Mouse (Mus musculus): ENCODE results near the gene Efhb. TPM values are rescaled to one million over a fixed set of nuclear protein-coding genes. Genes with fewer than 3 reads are reported as not detected.
A peak's percentile ranks its signal among the peaks of the same experiment; 100 is the strongest.

The Efhb gene
- under 1 TPM; 0.11 TPM for total RNA-seq (2021)

DNA sequence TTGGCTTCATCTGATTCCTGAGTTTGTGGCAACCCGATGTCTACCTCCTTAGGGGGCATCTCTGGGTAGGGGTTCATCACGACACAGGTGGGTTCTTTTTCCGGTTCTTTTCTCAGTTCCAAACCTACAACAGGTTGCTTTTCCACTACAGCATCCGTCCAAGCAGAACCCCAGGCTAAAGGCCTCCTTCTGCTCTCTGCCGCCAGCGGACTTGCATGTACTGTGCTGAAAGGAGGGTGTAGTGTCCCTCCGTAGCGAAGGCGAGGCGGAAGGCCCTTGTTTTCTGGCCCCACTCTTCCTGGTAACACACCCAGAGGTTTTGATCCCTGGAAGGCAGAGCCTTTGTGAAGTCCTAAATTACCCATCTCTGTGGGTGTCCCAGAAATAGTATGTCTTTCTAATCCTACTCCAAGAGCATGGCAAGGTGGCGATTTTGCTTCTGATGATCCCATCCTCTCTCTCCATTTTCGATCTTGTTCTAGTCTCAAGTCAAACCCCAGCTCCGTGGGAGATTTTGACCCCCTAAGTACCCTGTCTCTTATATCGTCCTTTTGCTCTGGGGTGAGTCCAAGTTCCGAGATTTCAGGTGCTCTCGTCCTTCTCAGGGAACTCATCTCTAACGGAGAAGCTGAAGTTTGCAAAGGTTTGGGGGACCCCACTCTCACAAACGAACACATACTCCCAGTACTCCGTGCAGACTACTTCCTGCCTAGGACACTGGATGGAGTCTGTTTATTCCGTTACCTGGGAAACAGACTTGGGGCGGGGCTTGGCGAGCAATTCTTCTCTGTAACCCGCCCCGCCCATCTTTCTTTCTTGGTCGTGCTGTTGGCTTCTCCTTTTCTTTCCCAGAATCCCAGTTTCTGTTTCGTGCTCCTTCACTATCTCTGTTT is at the start of gene Efhb:
Gene Efhb, minus strand, starts transcription at position 719 of the 893 bp plus-strand sequence.
- peak; percentile 85 to 91 for DNase-seq
- intact Hi-C loops (cut with DNase I): loop anchor here (2.0 kb wide), 1 partner anchor 16 kb away; the partner anchor contains the start of gene Rab5a

DNA sequence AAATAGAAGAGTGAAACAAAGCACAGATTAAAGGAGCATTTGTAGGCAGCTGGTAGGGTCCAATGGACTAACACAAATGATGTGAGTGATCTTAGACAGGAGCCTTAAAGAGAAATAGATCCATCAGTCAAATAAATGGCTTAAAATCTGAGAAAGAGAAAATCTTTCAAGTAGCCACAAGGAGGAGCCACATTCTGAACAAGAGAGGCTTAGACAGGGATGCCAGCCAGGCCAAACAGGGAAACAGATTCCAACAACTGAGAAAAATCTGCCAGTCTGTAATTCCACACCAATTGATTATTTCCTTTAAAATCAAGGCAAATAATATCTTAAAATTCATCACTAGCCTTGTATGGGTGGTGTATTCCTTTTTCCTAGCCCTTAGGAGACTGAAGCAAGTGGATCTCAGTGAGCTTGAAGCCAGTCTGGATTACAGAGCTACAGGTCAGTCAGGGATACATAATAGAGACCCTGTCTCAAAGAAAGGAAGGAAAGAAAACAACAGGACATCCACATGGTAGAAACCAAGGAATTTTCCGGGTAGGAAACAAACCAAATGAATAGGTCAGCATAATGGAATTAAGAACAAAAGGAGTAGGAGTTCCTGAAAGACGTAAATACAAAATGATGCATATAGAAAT is 49.3 kb upstream of the Efhb start:
- peak; percentile 16 for DNase-seq
- intact Hi-C loops (cut with DNase I): loop anchor here (1.0 to 10.0 kb wide), 4 partner anchors 54 to 321 kb away; partner anchors contain the start of gene Kat2b

DNA sequence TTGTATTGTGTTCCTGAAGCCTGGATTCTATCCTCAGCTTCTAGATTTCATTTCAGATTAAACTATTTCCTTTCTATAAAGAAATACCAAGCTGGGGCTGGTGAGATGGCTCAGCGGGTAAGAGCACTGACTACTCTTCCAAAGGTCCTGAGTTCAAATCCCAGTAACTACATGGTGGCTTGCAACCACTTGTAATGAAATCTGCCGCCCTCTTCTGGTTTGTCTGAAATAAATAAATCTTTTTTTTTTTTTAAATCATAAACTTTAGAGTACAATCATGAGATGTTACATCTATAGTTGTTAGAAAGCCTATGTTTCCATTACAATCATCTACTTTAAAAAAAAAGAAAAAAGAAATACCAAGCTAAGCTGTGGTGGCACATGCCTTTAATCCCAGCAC is 39.8 kb upstream of the Efhb start:
- DNase-seq: no peak
- intact Hi-C loops (cut with DNase I): no loop called here

DNA sequence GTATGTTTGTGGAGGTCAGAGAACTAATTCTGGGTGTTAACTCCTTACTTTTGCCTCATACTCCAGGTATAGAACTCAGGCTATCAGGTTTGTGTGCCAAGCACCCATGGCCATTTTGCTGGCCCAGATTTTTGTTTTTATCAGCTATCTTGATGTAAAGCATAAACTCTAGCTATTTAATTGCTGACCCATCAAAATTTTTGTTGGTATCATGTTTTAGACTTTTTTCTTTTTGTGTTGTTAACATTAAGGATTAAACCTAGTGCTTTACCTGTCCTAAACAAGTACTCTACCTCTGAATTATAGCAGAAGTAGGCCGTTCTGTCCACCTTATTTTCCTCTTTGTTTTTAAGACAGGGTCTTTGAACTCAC is 25.9 kb upstream of the Efhb start:
- intact Hi-C loops (cut with DNase I): no loop called here
- no peak for DNase-seq

DNA sequence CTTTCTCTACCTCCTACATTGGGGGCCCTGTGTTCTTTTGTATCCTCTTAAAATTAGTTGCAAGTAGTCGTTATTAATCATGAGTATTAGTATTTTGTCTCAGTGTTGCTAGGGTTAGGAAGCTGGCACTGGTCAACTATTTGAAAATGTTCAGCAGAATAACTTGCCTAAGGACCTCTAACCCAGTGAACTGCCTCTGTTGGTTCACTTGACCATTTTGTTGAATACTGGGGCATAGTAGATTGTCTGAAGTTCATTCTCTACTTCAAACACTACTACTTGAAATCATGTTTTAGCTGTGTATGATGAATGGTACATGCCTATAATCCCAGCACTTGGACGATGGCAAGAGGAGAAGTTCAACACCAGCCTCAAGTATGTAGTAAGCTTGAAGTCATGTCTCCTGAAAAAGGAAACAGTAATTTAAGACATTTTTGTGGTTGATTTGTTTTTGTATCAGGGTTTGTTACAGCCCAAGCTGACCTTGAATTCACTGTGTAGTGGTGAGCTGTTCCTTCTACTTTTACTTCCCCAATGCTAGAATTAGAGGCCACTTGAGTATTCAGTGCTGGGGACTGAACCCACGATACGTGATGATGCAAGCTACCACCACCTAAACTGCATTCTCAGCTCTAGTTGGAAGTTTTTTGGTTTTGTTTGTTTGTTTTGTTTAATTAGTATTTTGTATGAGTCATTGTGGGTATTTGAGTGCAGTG is 25.3 kb upstream of the Efhb start:
- no peak for DNase-seq
- intact Hi-C loops (cut with DNase I): no loop called here

DNA sequence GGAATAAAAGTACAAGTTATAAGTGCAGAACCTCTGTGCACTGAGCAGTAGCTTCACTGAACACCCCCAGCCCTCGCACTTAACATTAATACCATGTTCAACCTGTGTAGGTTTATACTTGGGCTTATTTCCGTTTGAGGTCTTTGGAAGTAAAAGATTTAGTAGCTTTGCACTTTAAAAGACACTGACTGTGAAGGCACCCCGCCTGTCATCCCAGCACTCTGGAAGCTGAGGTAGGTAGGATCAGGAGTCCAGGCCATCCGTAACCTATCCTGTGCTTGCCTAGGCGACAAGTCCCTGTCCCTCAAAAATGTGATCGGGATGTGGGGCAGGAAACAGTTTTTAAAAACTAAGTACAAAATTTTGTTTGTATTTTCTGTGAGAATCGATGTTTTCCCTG is 17.3 kb upstream of the Efhb start:
- intact Hi-C loops (cut with DNase I): loop anchor here (5.0 kb wide), 1 partner anchor 207 kb away; the partner anchor contains the start of gene Sgo1
- DNase-seq: no peak

DNA sequence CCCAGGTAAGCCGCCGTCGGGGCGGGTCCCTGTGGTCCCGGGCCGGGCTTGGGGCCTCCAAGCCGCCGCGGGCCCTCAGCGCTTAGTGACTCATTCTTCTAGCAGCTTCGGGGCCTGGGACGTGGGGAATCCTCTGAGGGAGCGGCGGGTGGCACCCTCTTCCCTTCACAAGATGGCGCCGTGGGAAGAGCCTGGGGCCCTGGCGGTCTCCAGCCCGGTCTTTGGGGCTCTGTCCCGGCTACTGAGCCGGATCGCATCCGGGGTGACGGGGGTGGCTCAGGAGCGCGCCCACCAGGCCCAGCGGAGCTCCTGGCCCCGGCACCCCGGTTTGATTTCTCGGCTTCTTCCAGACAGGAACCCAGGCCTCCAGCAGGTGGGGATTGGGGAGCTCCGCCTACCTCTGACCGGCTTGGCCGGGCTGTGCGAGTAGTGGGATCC is 16.5 kb upstream of the Efhb start:
- DNase-seq: peak; percentile 46 to 74
- intact Hi-C loops (cut with DNase I): loop anchor here (2.0 to 5.0 kb wide), 3 partner anchors 17 to 208 kb away; partner anchors contain the start of genes Efhb, Kat2b and Sgo1

DNA sequence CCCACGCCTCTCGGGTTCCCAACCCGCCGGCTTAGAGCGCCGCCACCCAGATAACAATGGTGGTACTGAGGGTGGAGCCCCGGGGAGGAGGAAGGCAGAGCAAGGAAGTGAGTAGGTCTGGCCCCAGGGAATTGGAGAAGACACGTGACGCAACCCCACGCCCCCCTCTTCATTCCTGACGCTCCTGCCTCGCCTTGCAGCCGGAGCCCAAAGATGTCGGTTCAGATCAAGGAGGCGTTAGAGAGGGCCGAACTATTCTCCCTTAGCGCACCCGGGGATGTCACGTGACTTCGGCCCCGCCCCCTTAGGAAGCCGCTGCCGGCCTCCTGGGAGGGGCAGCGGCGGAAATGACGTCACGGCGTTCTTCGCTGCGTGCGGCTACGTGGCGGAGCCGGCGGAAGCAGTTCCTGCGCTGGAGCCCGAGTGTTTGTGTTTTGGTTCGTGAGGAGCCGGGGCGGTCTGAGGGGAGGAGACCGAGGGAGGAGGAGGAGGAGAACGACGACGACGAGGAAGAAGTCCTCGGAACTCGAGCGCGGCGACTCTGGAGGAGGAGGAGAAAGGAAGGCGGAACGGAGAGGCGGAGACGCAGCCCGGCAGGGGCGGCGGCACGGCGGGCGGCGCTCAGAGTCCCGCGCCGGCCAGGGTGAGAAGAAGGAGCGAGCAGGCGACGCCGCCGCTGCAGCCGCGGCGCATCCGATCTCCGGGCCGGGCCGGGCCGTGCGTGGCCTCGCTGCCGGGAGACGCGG is 15.9 kb upstream of the Efhb start, which contains the start of gene Rab5a:
Gene Rab5a, plus strand, starts transcription at position 377 of the 746 bp plus-strand sequence.
- peak; percentile 99 for DNase-seq
- intact Hi-C loops (cut with DNase I): loop anchor here (2.0 kb wide), 2 partner anchors 16 to 88 kb away; partner anchors contain the start of genes Efhb and Kat2b

DNA sequence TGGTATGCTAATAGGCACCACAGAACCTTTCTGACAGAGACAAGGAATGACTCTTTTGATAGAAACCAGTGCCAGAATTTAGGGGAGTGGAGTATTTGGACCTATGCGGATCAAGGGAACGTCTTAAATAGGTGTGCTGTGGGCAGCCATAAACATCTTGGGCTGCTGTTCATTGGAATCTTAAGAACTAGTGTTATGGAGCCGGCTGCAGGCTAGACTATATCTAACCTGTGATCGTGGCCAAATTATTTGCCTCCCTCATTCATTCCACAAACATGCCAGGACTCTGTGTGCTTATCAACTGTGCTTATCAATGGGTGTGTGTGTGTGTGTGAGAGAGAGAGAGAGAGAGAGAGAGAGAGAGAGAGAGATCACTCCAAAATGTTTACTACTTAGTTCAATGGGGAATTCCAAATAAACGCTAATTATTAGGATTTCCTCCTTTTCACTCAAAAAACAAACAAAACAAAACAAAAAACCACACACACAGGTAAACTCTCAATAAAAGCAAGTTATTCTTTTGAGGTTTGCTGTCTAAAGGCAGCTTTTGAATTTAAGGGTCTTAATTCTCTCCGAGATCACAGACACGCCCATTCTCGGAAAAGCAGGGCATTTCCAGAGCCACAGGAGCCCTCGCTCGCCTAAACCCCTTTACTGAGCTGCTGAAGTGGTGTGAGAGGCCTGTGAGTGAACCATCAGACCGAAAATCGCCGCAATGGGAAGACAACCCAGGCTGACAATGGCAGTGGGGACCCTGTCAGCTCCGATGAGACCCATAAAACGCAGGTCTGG is 15.1 kb upstream of the Efhb start:
- no peak for DNase-seq
- intact Hi-C loops (cut with DNase I): loop anchor here (2.0 kb wide), 2 partner anchors 15 to 89 kb away; partner anchors contain the start of genes Efhb and Kat2b

DNA sequence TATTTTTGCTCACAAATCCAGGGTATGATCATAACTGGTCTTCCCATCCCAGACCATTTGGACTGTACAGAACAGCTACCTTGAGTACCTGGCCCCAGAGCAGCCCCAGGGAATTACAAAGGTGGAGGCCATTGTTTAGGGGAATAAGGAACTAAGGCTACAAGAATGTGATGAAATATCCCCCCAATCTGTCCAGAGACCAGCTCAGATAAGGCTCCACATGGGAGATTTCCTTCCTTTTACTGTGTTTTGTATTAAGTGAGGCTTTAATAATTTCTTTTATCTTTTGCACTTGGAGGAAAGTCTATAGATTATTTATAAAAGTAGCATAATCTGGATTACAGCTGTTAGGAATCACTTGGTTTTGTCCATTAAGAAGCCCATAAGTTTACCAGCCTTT is 5.6 kb upstream of the Efhb start:
- no peak for DNase-seq
- intact Hi-C loops (cut with DNase I): no loop called here

DNA sequence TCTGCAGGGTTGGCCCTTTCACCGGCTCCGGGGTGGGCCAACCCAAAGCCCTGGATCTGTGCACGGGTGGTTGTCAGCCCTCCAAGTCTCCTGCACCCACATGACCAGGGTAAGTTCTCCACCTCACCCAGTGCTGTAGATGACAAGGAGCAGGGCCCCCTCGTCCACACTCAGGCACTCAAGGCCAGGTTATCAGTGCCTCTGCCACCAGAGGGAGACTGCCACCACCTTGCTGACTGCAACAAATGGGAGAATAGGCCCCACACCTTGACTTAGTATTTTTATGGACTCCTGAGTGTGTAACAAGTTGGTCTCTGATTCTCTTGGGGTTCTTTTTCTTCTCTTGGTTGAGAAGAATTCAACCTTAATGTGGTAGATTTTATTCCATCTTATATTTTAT is 2.4 kb upstream of the Efhb start:
- DNase-seq: no peak
- intact Hi-C loops (cut with DNase I): no loop called here

DNA sequence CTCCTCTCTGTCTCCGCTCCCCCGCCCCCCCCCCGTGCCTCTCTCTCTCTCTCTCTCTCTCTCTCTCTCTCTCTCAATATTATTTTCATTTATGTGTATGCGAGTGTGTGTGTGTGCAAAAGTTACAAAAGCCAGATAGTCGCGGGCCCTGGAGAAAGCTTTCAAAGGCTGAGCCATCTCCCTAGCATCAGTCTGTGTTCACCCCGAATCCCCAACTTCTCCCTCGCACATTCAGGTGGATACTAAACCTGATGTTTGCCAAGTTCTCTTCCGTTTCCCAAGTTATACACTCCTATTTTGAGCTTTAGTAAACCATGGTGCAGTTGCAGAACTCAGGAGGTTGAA is 347 bp upstream of the Efhb start:
- DNase-seq: peak in 1 of 2 experiments; percentile 19
- intact Hi-C loops (cut with DNase I): loop anchor here (2.0 kb wide), 1 partner anchor 15 kb away; the partner anchor contains the start of gene Rab5a

DNA sequence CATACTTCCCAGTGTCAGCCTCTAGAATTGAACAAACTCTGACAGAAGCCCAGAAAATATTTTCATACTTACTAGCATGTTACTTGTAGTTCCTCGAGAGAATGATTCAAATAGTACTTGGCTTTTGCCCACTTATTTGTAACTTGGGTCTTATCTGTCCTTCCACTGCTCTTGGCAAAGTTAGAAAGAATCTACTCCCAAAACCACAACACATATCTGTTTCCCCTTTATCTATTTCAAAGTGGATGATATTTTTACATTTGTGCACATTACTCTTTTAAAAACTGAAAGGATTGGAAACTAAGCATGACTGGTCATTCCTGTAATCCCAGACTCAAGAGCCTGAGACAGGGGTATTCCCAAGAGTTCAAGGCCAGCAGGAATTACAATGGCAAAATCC is 6.4 kb downstream of the Efhb start:
- no peak for DNase-seq
- intact Hi-C loops (cut with DNase I): no loop called here

DNA sequence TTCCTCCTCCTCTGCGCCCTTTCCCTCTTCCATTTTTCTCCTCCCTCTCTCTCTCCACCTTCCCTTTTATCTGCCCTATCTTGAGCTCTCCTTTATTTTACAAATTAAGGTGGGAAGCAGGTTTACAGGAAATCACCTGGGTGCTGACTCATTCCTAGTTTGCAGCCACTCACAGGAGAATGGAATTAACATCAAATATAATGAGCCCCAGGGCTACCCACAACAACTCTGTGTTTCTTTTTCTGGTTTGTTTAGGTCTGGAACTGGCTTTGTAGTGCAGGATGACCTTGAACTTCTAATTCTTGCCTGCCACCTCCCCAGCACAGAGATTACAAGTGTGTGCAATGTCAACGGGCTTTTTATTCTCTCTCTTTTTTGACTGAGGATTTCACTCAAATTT is 7.0 kb downstream of the Efhb start:
- intact Hi-C loops (cut with DNase I): no loop called here
- no peak for DNase-seq

DNA sequence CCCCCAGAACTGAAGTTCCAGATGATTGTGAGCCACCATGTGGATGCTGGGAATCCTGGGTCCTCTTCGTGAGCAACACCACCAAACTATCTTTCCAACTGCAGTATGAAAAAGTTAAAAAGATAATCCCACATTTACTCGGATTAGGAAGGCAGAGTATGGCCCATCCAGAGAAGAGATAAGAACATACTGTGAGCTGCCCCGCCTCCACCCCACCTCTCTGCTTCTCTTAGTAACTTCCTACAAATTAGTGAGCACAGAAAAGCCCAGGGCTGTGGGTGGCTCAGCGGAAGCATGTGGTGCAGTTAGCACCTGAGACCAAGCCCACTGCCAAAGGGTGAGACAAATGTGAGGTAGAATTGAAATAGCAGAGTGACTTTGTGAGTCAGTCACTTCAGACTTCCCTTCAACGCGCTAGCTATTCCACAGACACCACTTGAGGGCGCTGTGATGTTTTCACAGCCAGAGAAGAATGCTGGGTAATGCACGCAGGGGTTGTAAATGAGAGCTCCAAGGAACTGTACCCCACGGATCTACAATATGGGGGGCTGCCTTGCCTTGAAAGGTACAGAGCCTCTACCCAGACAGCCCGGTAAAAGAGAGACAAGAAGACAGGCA is 60.3 kb downstream of the Efhb start:
- peak; percentile 26 to 61 for DNase-seq
- intact Hi-C loops (cut with DNase I): loop anchor here (5.0 to 10.0 kb wide), 2 partner anchors 292 to 430 kb away; no protein-coding TSS in a partner anchor

DNA sequence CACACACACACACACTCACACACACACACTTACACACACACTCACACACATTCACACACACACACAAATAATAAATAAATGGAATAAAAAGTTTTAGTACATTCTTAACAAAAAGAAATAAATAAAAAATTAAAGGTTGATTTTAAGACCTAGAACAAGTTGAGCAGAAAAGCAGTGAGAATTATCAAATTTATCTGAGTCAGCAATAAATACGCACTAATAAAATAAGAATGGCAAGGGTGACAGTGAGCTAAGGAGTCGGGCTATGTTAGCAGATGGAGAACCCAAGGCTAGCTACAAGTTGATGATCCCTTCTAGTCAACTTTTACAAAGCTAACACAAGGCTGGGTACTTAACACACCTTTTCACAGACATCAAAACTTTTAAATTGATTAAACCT is 69.9 kb downstream of the Efhb start:
- DNase-seq: no peak
- intact Hi-C loops (cut with DNase I): no loop called here

DNA sequence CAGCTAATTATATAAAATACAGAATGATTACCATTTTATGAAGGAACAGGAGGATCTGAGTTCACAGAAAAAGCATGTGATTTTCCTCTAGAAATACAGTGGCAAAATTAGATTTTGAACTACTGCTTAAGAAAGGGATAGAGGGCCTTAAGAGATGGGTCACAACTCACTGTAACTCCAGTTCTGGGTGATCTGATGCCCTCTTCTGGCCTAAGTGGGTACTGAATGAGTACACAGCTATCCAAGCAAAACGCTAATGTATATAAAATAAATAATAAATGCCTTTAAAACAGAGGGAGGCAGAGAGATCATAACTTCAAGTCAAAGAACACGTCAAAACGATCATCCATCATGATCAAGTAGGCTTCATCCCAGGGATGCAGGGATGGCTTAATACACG is 73.6 kb downstream of the Efhb start:
- intact Hi-C loops (cut with DNase I): loop anchor here (2.0 kb wide), 1 partner anchor 829 kb away; no protein-coding TSS in a partner anchor
- peak in 1 of 2 experiments; percentile 4 for DNase-seq
